Mouse (Mus musculus) testis, adult 2 months (tissue): ENCODE measurements at regions not wholly inside any gene's neighbourhood (a gene's known extent, or its start where the extent isn't known, plus 50 kb on each side); places are given as distances from the start of the nearest gene placed in this dataset.
"Not testable (repeated sequence)": the region's sequence is repeated elsewhere in the genome, so short reads cannot be mapped to it uniquely, and the experiment has no call there.

Experiments used
- H3K27ac ChIP-seq: fragments of 200-500 bp; 2 replicates; pipeline ENCODE4 v1.5.1; 2012; ENCODE audit warnings: low read depth, low read length; ENCODE audit not compliant: control insufficient read depth, insufficient read depth
- H3K27me3 ChIP-seq: fragments of 200-500 bp; 2 replicates; pipeline ENCODE4 v1.6.1; 2012; ENCODE audit warnings: mild to moderate bottlenecking, low read length, moderate library complexity; ENCODE audit not compliant: control insufficient read depth, insufficient read depth
- H3K36me3 ChIP-seq: fragments of 200-500 bp; 2 replicates; pipeline ENCODE4 v1.6.1; 2012; ENCODE audit warnings: mild to moderate bottlenecking, low read length; ENCODE audit not compliant: control insufficient read depth, insufficient read depth
- H3K4me1 ChIP-seq: fragments of 200-500 bp; 2 replicates; pipeline ENCODE4 v1.6.1; 2012; ENCODE audit warnings: low read length; ENCODE audit not compliant: control insufficient read depth, insufficient read depth
- H3K4me3 ChIP-seq: fragments of 200-500 bp; 2 replicates; pipeline ENCODE4 v1.5.1; 2012; ENCODE audit warnings: low read depth, mild to moderate bottlenecking, low read length, moderate library complexity, mixed read lengths; ENCODE audit not compliant: control insufficient read depth
- CTCF ChIP-seq: fragments of 200-500 bp; IDR thresholded peaks from 2 replicates; pipeline ENCODE4 v1.5.1; 2012; ENCODE audit warnings: low read depth, mild to moderate bottlenecking, inconsistent platforms, low read length, moderate library complexity; ENCODE audit not compliant: control insufficient read depth, insufficient read depth, insufficient replicate concordance
- POLR2A ChIP-seq: fragments of 200-500 bp; IDR thresholded peaks from 2 replicates; pipeline ENCODE4 v1.6.1; 2012; ENCODE audit warnings: low read depth, mild to moderate bottlenecking, inconsistent platforms, low read length, moderate library complexity; ENCODE audit not compliant: control insufficient read depth

- no peak overlapping the region for H3K27ac ChIP-seq
- H3K36me3 ChIP-seq = no peaks in the 10 kb centered on the region
- no peaks in the 10 kb centered on the region for H3K27me3 ChIP-seq
- H3K4me1 ChIP-seq = no peaks in the 10 kb centered on the region
- H3K4me3 ChIP-seq = no peak overlapping the region
- TF ChIP-seq CTCF (no peak), POLR2A (no peak)
These were observed 306.5 kb upstream of the 1700008P02Rik start for GRCm38 (mm10) chr3:6926737-6927136.

DNA sequence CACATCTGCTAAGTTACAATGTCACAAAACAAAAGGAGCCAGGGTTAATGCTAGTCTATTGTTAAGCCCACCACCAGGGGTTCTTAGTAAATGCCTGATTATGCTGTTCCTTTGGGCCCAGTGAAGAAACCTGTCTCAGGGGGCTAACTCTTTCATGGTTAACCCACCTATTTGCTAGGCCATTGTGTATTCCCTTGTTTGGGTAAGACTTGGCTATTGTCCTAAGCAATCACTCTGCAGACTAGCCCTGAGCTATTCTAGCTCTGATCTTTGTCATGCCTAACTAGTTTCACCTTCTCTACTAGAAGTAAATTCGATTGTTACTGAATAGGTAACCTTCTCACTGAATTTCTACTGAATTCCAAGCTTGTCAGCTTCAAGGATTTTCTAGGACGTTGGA is 302.4 kb upstream of the 1700008P02Rik start:
- not testable (repeated sequence) for H3K27me3 ChIP-seq, H3K27ac ChIP-seq, H3K4me3 ChIP-seq

DNA sequence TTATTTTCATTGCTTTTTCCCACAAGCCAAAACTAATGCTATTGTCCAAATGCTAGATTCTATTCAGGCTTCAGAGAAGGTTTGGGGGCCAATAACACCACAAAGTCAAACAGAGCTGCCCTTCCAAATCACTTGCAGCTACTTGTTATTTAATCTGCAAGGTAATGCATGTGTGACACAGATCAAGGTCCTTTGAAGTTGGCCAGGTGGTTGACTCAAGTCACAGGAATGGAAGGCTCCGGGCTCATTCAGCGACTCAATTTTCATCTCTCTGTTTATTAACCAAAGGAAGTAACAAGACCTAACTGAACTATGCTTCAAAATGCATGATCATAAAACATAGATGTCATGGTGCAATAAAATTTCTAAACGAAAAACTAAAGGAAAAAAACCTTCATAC is 300.0 kb upstream of the 1700008P02Rik start:
- H3K27me3 ChIP-seq = no peaks in the 10 kb centered on the region
- H3K27ac ChIP-seq = no peak overlapping the region
- no peak overlapping the region for H3K4me3 ChIP-seq
- no peaks in the 10 kb centered on the region for H3K36me3 ChIP-seq
- no peaks in the 10 kb centered on the region for H3K4me1 ChIP-seq
- no peak for TF ChIP-seq POLR2A
- TF ChIP-seq CTCF = no peak

More for the DNA sequence above, 302.4 kb upstream of the 1700008P02Rik start:
- not testable (repeated sequence) for H3K4me1 ChIP-seq, H3K36me3 ChIP-seq

- no peaks in the 10 kb centered on the region for H3K27me3 ChIP-seq
These were observed 267.7 kb upstream of the 1700008P02Rik start for GRCm38 (mm10) chr3:6887936-6888335.

DNA sequence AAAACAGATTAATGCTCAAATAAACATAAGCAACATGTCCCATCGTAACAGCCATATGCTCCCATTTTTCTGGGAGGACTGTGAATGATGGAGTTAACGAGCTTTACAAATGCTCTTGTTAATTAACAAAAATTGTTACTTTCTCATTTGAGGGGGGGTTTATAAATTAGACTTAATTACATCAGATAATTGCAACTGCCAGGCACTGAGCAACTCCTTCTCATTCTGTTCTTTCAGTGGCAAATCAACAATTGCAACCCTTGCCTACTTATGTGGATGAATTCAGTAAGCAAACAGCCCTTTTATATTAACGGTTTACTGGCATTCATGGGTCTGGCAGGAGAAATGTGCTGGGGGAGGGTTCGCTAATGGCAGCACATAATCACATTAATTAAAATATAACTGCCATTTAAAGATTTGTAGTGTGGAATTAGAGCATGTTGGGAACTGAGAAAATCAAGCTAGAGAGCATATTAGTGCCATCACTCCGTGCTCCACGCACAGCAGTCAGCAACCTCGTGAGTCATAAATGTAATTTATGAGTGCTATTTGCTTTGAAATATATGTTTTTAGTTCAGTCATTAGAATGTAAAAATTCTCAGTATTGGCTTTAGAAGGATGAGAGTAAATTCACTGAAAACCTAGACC is 266.9 kb upstream of the 1700008P02Rik start:
- Histone ChIP-seq H3K36me3 (no peaks in the 10 kb centered on the region), H3K27me3 (no peaks in the 10 kb centered on the region), H3K4me1 (no peaks in the 10 kb centered on the region), H3K27ac (no peak overlapping the region), H3K4me3 (no peak overlapping the region)
- TF ChIP-seq CTCF (no peak), POLR2A (no peak)

More at GRCm38 (mm10) chr3:6887936-6888335, 267.7 kb upstream of the 1700008P02Rik start:
- Histone ChIP-seq H3K4me3 (no peak overlapping the region), H3K36me3 (no peaks in the 10 kb centered on the region), H3K4me1 (no peaks in the 10 kb centered on the region), H3K27ac (no peak overlapping the region)
- TF ChIP-seq POLR2A = no peak
- no peak for TF ChIP-seq CTCF

DNA sequence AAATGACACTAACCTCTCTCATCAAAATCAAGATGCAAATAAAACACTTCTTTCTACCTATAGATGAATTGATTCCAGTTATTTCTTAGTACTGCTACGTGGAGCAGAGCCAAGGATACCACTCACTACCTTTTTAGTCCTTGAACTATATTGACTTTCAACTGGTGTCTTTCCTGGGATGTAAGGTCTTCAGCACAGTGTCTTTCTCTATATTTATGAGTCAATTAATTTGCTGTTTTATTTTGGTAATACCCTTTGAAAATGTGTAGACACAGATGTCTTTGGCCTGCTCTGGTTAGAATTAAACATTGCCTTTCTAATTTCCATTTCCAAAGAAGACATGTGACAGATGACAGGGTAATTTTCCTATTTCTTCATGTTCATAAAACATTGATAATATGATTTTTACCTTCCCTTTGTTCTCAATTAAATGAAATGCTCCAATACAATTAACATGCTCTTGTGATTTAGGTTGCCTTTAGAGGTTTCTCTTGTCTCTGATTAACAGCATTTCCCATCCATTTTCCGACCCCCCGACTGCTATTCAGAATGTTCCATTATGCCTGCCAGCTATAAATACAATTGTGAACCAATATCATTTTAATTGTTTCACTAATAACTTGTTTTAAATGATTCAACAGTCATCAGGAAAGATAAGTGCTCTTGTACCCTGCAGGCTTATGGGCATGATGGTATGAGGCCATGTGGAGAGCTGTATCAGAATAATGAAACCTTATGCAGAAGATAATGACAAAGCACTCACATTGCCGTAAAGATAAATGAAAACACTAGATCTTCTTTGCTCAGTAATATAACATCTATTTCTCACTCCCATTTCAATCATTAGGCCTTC is 266.2 kb upstream of the 1700008P02Rik start:
- H3K27ac ChIP-seq = no peak overlapping the region
- H3K27me3 ChIP-seq = no peaks in the 10 kb centered on the region
- H3K4me3 ChIP-seq = no peak overlapping the region
- TF ChIP-seq POLR2A = no peak
- no peak for TF ChIP-seq CTCF
- H3K36me3 ChIP-seq = no peaks in the 10 kb centered on the region
- H3K4me1 ChIP-seq = no peaks in the 10 kb centered on the region

GRCm38 (mm10) chr3:6883401-6883800 is 263.2 kb upstream of the 1700008P02Rik start:
- TF ChIP-seq CTCF = no peak
- TF ChIP-seq POLR2A = no peak
- Histone ChIP-seq H3K27me3 (no peaks in the 10 kb centered on the region), H3K27ac (no peak overlapping the region)

More at GRCm38 (mm10) chr3:6883401-6883800, 263.2 kb upstream of the 1700008P02Rik start:
- H3K4me3 ChIP-seq = no peak overlapping the region
- no peaks in the 10 kb centered on the region for H3K36me3 ChIP-seq
- H3K4me1 ChIP-seq = no peaks in the 10 kb centered on the region
